Comparison of ENCODE assay signal across 8 mouse cellular contexts in genomic region chrX:56732401-56732800, GRCm38 (mm10). TPM values are rescaled to one million over a fixed set of nuclear protein-coding genes. Genes with fewer than 3 reads are reported as not detected.
DNase-seq lines count a peak whose midpoint lies in the region; ATAC-seq and TF ChIP-seq lines count a peak whose summit lies in the region.

No protein-coding gene starts in this region.

- peaks cover 14% of the 10 kb centered on the region for H3K36me3 ChIP-seq in megakaryocyte, embryonic 14.5 days (replicated peaks; ENCODE audit: low read length)
- H3K36me3 ChIP-seq in liver, embryonic 11.5 days (ENCODE audit: control insufficient read depth, insufficient read depth, low read length), result no peaks in the 10 kb centered on the region
- no peaks in the 10 kb centered on the region for H3K36me3 ChIP-seq in stomach, embryonic 16.5 days (ENCODE audit: control insufficient read depth, insufficient read depth, low read length)

- peak overlapping the region; percentile 72 for H3K4me2 ChIP-seq in liver, embryonic 11.5 days
- H3K4me2 ChIP-seq in stomach, embryonic 16.5 days (ENCODE audit: low read depth, low read length), result peak overlapping the region; percentile 51

- no peaks in the 10 kb centered on the region for H3K9me3 ChIP-seq in megakaryocyte, embryonic 14.5 days
- H3K9me3 ChIP-seq in liver, embryonic 11.5 days (ENCODE audit: control insufficient read depth, low read length), result no peaks in the 10 kb centered on the region
- H3K9me3 ChIP-seq in stomach, embryonic 16.5 days (replicated peaks; ENCODE audit: control insufficient read depth, low read length), result no peaks in the 10 kb centered on the region

- no peaks in the 10 kb centered on the region for H3K27me3 ChIP-seq in cerebellum, adult 2 months (ENCODE audit: control insufficient read depth, insufficient read depth, low read length)
- H3K27me3 ChIP-seq in megakaryocyte, embryonic 14.5 days (replicated peaks), result peaks cover 14% of the 10 kb centered on the region
- H3K27me3 ChIP-seq in liver, embryonic 11.5 days (replicated peaks; ENCODE audit: control insufficient read depth, insufficient read depth, low read length), result peaks cover 18% of the 10 kb centered on the region; the same call in 1 of the 2 replicates
- no peaks in the 10 kb centered on the region for H3K27me3 ChIP-seq in stomach, embryonic 16.5 days (ENCODE audit: control insufficient read depth, insufficient read depth, low read length)

- TF ChIP-seq CTCF in cerebellum, adult 2 months (IDR thresholded peaks at IDR 0.05; ENCODE audit: borderline replicate concordance, insufficient read depth, low read depth, low read length), result no peak

- no peak for TF ChIP-seq POLR2A in cerebellum, adult 2 months (IDR thresholded peaks at IDR 0.05; ENCODE audit: borderline replicate concordance, insufficient read depth, low read length)

- WGBS in cerebellum, adult 2 months, result 14% methylated on average over 3 of the region's 3 CpGs
- WGBS in liver, embryonic 11.5 days, result 10% methylated on average over 3 of the region's 3 CpGs
- 20% methylated on average over 3 of the region's 3 CpGs for whole genome bisulfite sequencing in stomach, embryonic 16.5 days

- no peak for ATAC-seq in megakaryocyte, adult 5-6 weeks (ENCODE audit: poor library complexity, severe bottlenecking)
- no peak for ATAC-seq in liver, embryonic 11.5 days (replicated peaks; ENCODE audit: low FRiP score)
- ATAC-seq in stomach, embryonic 16.5 days (ENCODE audit: insufficient read depth, low FRiP score), result no peak
- ATAC-seq in megakaryocyte-erythroid progenitor cell, adult 5-6 weeks (replicated peaks; ENCODE audit: low FRiP score, low TSS enrichment, poor library complexity, severe bottlenecking), result no peak

- H3K27ac ChIP-seq in cerebellum, adult 2 months (ENCODE audit: insufficient read depth, low read length), result 0 out of 2 replicates have a peak overlapping the region, but pooled peaks have one; percentile 94
- H3K27ac ChIP-seq in liver, embryonic 11.5 days (ENCODE audit: low read depth, low read length), result no peak overlapping the region
- H3K27ac ChIP-seq in stomach, embryonic 16.5 days (ENCODE audit: low read length), result no peak overlapping the region

- H3K4me3 ChIP-seq in cerebellum, adult 2 months (replicated peaks; ENCODE audit: insufficient read depth, low read depth, low read length), result peak overlapping the region; percentile 65
- peak overlapping the region; percentile 93 for H3K4me3 ChIP-seq in megakaryocyte, embryonic 14.5 days (replicated peaks)
- peak overlapping the region; percentile 55; the same call in 1 of the 2 replicates for H3K4me3 ChIP-seq in liver, embryonic 11.5 days (ENCODE audit: low read depth, low read length)
- H3K4me3 ChIP-seq in stomach, embryonic 16.5 days (replicated peaks; ENCODE audit: low read length), result peak overlapping the region; percentile 55

- H3K4me1 ChIP-seq in cerebellum, adult 2 months (ENCODE audit: control insufficient read depth, insufficient read depth, low read length), result no peaks in the 10 kb centered on the region
- H3K4me1 ChIP-seq in megakaryocyte, embryonic 14.5 days, result peaks cover 47% of the 10 kb centered on the region
- H3K4me1 ChIP-seq in liver, embryonic 11.5 days (replicated peaks; ENCODE audit: control insufficient read depth, insufficient read depth, low read length), result no peaks in the 10 kb centered on the region
- no peaks in the 10 kb centered on the region for H3K4me1 ChIP-seq in stomach, embryonic 16.5 days (ENCODE audit: control insufficient read depth, insufficient read depth, low read length)

- H3K9ac ChIP-seq in liver, embryonic 11.5 days (ENCODE audit: low read depth, low read length), result no peak overlapping the region
- H3K9ac ChIP-seq in stomach, embryonic 16.5 days (ENCODE audit: low read length), result peak overlapping the region; percentile 73; the same call in 1 of the 2 replicates

- peak in 1 of 2 experiments; percentile 28 for DNase-seq in cerebellum, adult 2 months
- DNase-seq in cerebellum, adult 8-10 months, result no peak
- DNase-seq in liver, embryonic 11.5 days (ENCODE audit: low spot score), result no peak
- no peak for DNase-seq in adrenal gland, postnatal 4 days (ENCODE audit: low spot score in 2 of 2)

RNA-seq across cellular contexts. Expression of gene Fhl1, which starts 0.8 kb away (rescaled TPM):
- polyA plus RNA-seq in cerebellum, adult 2 months (2012; rRNA removed), result 174 and 191 TPM in 2 replicates
- polyA plus RNA-seq in megakaryocyte, embryonic 14.5 days (2012; ENCODE audit: insufficient read depth, low replicate concordance), result 11.4 and 40.0 TPM in 2 replicates
- 0.21 TPM in 1 of 2 replicates, not detected in the other for total RNA-seq in megakaryocyte, adult 5-6 weeks (2015)
- total RNA-seq in megakaryocyte, adult 5-6 weeks (2017), result 1.4 TPM in 1 of 2 replicates, not detected in the other
- 17.2 and 19.7 TPM in 2 replicates for polyA plus RNA-seq in liver, embryonic 11.5 days (2014; fragmentation: Nextera tagmentation; extraction: Ambion mirVana)
- 143 and 190 TPM in 2 replicates for polyA plus RNA-seq in stomach, embryonic 16.5 days (2015; fragmentation: Nextera tagmentation; extraction: Ambion mirVana)
- total RNA-seq in megakaryocyte-erythroid progenitor cell, adult 5-6 weeks (2014; fragmentation: Nextera tagmentation), result not detected in 2 replicates
- 0.69 and 0.94 TPM in 2 replicates for total RNA-seq in megakaryocyte-erythroid progenitor cell, adult 5-6 weeks (2017)
- 100 to 1,000 TPM in 1 of 2 experiments, 10 to 100 TPM in 1; 56.5 to 130 TPM for total RNA-seq in adrenal gland, postnatal 4 days (2021)
